Mouse (Mus musculus) thymus, adult 2 months (tissue): Measurements from ENCODE around the gene Creb1. TPM values are rescaled to one million over a fixed set of nuclear protein-coding genes. Genes with fewer than 3 reads are reported as not detected.
"Not testable (repeated sequence)": the region's sequence is repeated elsewhere in the genome, so short reads cannot be mapped to it uniquely, and the experiment has no call there.

Experiments
- DNase-seq: peaks from one replicate; pipeline ENCODE4 v3.0.0; 2021
- H3K27ac ChIP-seq: fragments of 200-500 bp; 2 replicates; pipeline ENCODE4 v1.5.1; 2012; ENCODE audit warnings: low read length, control low read depth; ENCODE audit not compliant: control insufficient read depth, insufficient read depth
- H3K27me3 ChIP-seq: fragments of 200-500 bp; 2 replicates; pipeline ENCODE4 v1.6.1; 2012; ENCODE audit warnings: mild to moderate bottlenecking, low read length, moderate library complexity, mixed read lengths; ENCODE audit not compliant: control insufficient read depth, insufficient read depth
- H3K36me3 ChIP-seq: fragments of 200-500 bp; 2 replicates; pipeline ENCODE4 v1.6.1; 2012; ENCODE audit warnings: mild to moderate bottlenecking, low read length, moderate library complexity; ENCODE audit not compliant: control insufficient read depth, insufficient read depth
- H3K4me1 ChIP-seq: fragments of 200-500 bp; replicated peaks from 2 replicates; pipeline ENCODE4 v1.6.1; 2012; ENCODE audit warnings: low read length; ENCODE audit not compliant: control insufficient read depth, insufficient read depth
- H3K4me3 ChIP-seq: fragments of 200-500 bp; 2 replicates; pipeline ENCODE4 v1.5.1; 2012; ENCODE audit warnings: mild to moderate bottlenecking, low read length, control low read depth, moderate library complexity; ENCODE audit not compliant: control insufficient read depth, insufficient read depth
- CTCF ChIP-seq: fragments of 200-500 bp; IDR thresholded peaks from 2 replicates; pipeline ENCODE4 v1.5.1; 2012; ENCODE audit warnings: mild to moderate bottlenecking, control low read depth, low read length, moderate library complexity, borderline replicate concordance; ENCODE audit not compliant: control insufficient read depth, poor library complexity, insufficient read depth; ENCODE audit errors: extremely low read depth
- POLR2A ChIP-seq: fragments of 200-500 bp; IDR thresholded peaks from 2 replicates; pipeline ENCODE4 v1.6.1; 2012; ENCODE audit warnings: mild to moderate bottlenecking, low read length, control low read depth, moderate library complexity; ENCODE audit not compliant: control insufficient read depth, poor library complexity, insufficient read depth; ENCODE audit errors: extremely low read depth
- WGBS: fragments of 180-500 bp; shearing (Covaris S2); methylation state at CpG from one replicate; pipeline ENCODE4 v1.1.7; 2018; 5-methylcytosine and 5-hydroxymethylcytosine counted together
- polyA plus RNA-seq: library from polyadenylated mRNA; depleted of rRNA; stranded (reverse); fragments of >200 nt; gene quantifications from 2 replicates; pipeline ENCODE4 v1.2.3, GENCODE M21; 2012; rRNA removed

Gene Creb1
- polyA plus RNA-seq, 1 experiment = 74.5 TPM

- Histone ChIP-seq H3K27me3 (no peaks in the 10 kb centered on the region), H3K4me1 (no peaks in the 10 kb centered on the region), H3K36me3 (no peaks in the 10 kb centered on the region), H3K4me3 (no peak overlapping the region), H3K27ac (no peak overlapping the region)
- TF ChIP-seq CTCF (no peak), POLR2A (no peak)
- no peak for DNase-seq
- 95% methylated on average over 6 of the region's 6 CpGs for WGBS
Observed at GRCm38 (mm10) chr1:64639279-64639678, 106.8 kb downstream of the Creb1 start.

GRCm38 (mm10) chr1:64641069-64641468 lies 108.6 kb downstream of the Creb1 start:
- no peak overlapping the region for H3K4me3 ChIP-seq
- DNase-seq = no peak
- no peak overlapping the region for H3K27ac ChIP-seq
- H3K36me3 ChIP-seq = no peaks in the 10 kb centered on the region
- no peak for TF ChIP-seq POLR2A
- TF ChIP-seq CTCF = no peak
- 98% methylated on average over 6 of the region's 6 CpGs for WGBS
- no peaks in the 10 kb centered on the region for H3K27me3 ChIP-seq
- H3K4me1 ChIP-seq = no peaks in the 10 kb centered on the region

GRCm38 (mm10) chr1:64642541-64642940 lies 110.1 kb downstream of the Creb1 start:
- not testable (repeated sequence) for H3K4me1 ChIP-seq, DNase-seq, H3K4me3 ChIP-seq, H3K27ac ChIP-seq, H3K27me3 ChIP-seq, H3K36me3 ChIP-seq
- WGBS = 95% methylated on average over 8 of the region's 8 CpGs

- Histone ChIP-seq H3K27ac (no peak overlapping the region), H3K36me3 (no peaks in the 10 kb centered on the region), H3K4me1 (no peaks in the 10 kb centered on the region), H3K4me3 (no peak overlapping the region), H3K27me3 (no peaks in the 10 kb centered on the region)
- DNase-seq = no peak
- TF ChIP-seq CTCF = no peak
- no peak for TF ChIP-seq POLR2A
- whole genome bisulfite sequencing = 68% methylated on average over 3 of the region's 3 CpGs
Observed at GRCm38 (mm10) chr1:64644513-64644912, 112.1 kb downstream of the Creb1 start.

GRCm38 (mm10) chr1:64649362-64650124 lies 117.1 kb downstream of the Creb1 start:
- H3K4me1 ChIP-seq = no peaks in the 10 kb centered on the region
- TF ChIP-seq CTCF (no peak), POLR2A (no peak)
- WGBS = 93% methylated on average over 11 of the region's 11 CpGs
- H3K4me3 ChIP-seq = no peak overlapping the region
- H3K27ac ChIP-seq = no peak overlapping the region
- DNase-seq = no peak
- H3K36me3 ChIP-seq = no peaks in the 10 kb centered on the region
- no peaks in the 10 kb centered on the region for H3K27me3 ChIP-seq

- Histone ChIP-seq H3K27me3 (no peaks in the 10 kb centered on the region), H3K36me3 (no peaks in the 10 kb centered on the region), H3K4me3 (no peak overlapping the region), H3K27ac (no peak overlapping the region), H3K4me1 (no peaks in the 10 kb centered on the region)
- WGBS = 97% methylated on average over 6 of the region's 6 CpGs
- DNase-seq = no peak
- TF ChIP-seq POLR2A (no peak), CTCF (no peak)
Observed at GRCm38 (mm10) chr1:64653701-64654100, 121.3 kb downstream of the Creb1 start.

Other genes starting within 250 kb of the Creb1 start
- gene Mettl21a, start 84.6 kb downstream of the Creb1 start, polyA plus RNA-seq = 5.9 and 8.3 TPM in 2 replicates
- 13.2 and 19.1 TPM in 2 replicates for gene Ccnyl1, start 157.8 kb downstream of the Creb1 start, polyA plus RNA-seq
- 8.2 and 10.7 TPM in 2 replicates for gene Fzd5, start 205.1 kb downstream of the Creb1 start, polyA plus RNA-seq